Mouse (Mus musculus) stomach, postnatal 0 days (tissue): ENCODE results near the gene Tmem33.

Experiments
- CTCF ChIP-seq: IDR thresholded peaks from 2 replicates; pipeline ENCODE4 v1.5.1; 2016; ENCODE audit warnings: antibody characterized with exemption, low read depth, mild to moderate bottlenecking, moderate library complexity
- EP300 ChIP-seq: optimal IDR thresholded peaks from 2 replicates; pipeline ENCODE3; 2016; ENCODE audit warnings: antibody characterized with exemption

- no peak for TF ChIP-seq EP300
- no peak for TF ChIP-seq CTCF
These were observed 20.0 kb downstream of the Tmem33 start for GRCm38 (mm10) chr5:67280400-67280799.
